In genomic region chr3:107754632-107755031, GRCm38 (mm10) we compare ENCODE assay signal across 8 mouse cellular contexts. TPM values are rescaled to one million over a fixed set of nuclear protein-coding genes. Genes with fewer than 3 reads are reported as not detected.
DNase-seq lines count a peak whose midpoint lies in the region; ATAC-seq lines count a peak whose summit lies in the region.

No protein-coding gene starts in this region.

- H3K27me3 ChIP-seq in forebrain, embryonic 10.5 days (ENCODE audit: poor library complexity, severe bottlenecking), result peaks cover 20% of the 10 kb centered on the region; the same call in 1 of the 2 replicates
- H3K27me3 ChIP-seq in forebrain, embryonic 15.5 days, result no peaks in the 10 kb centered on the region
- H3K27me3 ChIP-seq in midbrain, embryonic 11.5 days (ENCODE audit: control insufficient read depth, insufficient read depth, low read length), result no peaks in the 10 kb centered on the region
- H3K27me3 ChIP-seq in midbrain, embryonic 16.5 days (ENCODE audit: control insufficient read depth, insufficient read depth, low read depth, low read length), result no peaks in the 10 kb centered on the region

- intact Hi-C loops in heart, postnatal 36 days (cut with DNase I), result loop anchor here (2.0 to 5.0 kb wide), 2 partner anchors 58 to 122 kb away; partner anchors contain the start of genes Ahcyl1, Gm10961 and Strip1

- WGBS in forebrain, embryonic 10.5 days, result 39% methylated on average over 3 of the region's 3 CpGs
- WGBS in forebrain, embryonic 15.5 days, result 46% methylated on average over 3 of the region's 3 CpGs
- WGBS in midbrain, embryonic 11.5 days, result 50% methylated on average over 3 of the region's 3 CpGs
- WGBS in midbrain, embryonic 16.5 days, result 34% methylated on average over 3 of the region's 3 CpGs

- no peak overlapping the region for H3K27ac ChIP-seq in forebrain, embryonic 10.5 days
- no peak overlapping the region for H3K27ac ChIP-seq in forebrain, embryonic 15.5 days (replicated peaks)
- H3K27ac ChIP-seq in midbrain, embryonic 11.5 days (ENCODE audit: low read depth, low read length), result no peak overlapping the region
- no peak overlapping the region for H3K27ac ChIP-seq in midbrain, embryonic 16.5 days (ENCODE audit: low read length)

- H3K4me3 ChIP-seq in forebrain, embryonic 10.5 days, result no peak overlapping the region
- no peak overlapping the region for H3K4me3 ChIP-seq in forebrain, embryonic 15.5 days
- H3K4me3 ChIP-seq in midbrain, embryonic 11.5 days (ENCODE audit: low read depth, low read length), result no peak overlapping the region
- no peak overlapping the region for H3K4me3 ChIP-seq in midbrain, embryonic 16.5 days (ENCODE audit: low read depth, low read length)

- H3K9me3 ChIP-seq in forebrain, embryonic 10.5 days, result no peaks in the 10 kb centered on the region
- no peaks in the 10 kb centered on the region for H3K9me3 ChIP-seq in forebrain, embryonic 15.5 days
- no peaks in the 10 kb centered on the region for H3K9me3 ChIP-seq in midbrain, embryonic 11.5 days (ENCODE audit: control insufficient read depth, low read length)
- H3K9me3 ChIP-seq in midbrain, embryonic 16.5 days (replicated peaks; ENCODE audit: control insufficient read depth, low read length, poor library complexity, severe bottlenecking), result no peaks in the 10 kb centered on the region

- H3K36me3 ChIP-seq in forebrain, embryonic 10.5 days (replicated peaks), result peaks cover 41% of the 10 kb centered on the region
- H3K36me3 ChIP-seq in forebrain, embryonic 15.5 days, result no peaks in the 10 kb centered on the region
- H3K36me3 ChIP-seq in midbrain, embryonic 11.5 days (ENCODE audit: control insufficient read depth, insufficient read depth, low read length), result 0 out of 2 replicates have a peak, but pooled peaks cover 3% of the 10 kb centered on the region
- no peaks in the 10 kb centered on the region for H3K36me3 ChIP-seq in midbrain, embryonic 16.5 days (ENCODE audit: control insufficient read depth, insufficient read depth, low read length)

- no peak overlapping the region for H3K9ac ChIP-seq in forebrain, embryonic 15.5 days (replicated peaks)
- no peak overlapping the region for H3K9ac ChIP-seq in midbrain, embryonic 11.5 days (ENCODE audit: low read length)
- H3K9ac ChIP-seq in midbrain, embryonic 16.5 days (ENCODE audit: low read depth, low read length), result no peak overlapping the region

- DNase-seq in forebrain, embryonic 10.5 days (ENCODE audit: extremely low spot score, low spot score), result peak; percentile 48
- peak; percentile 92 for DNase-seq in midbrain, embryonic 11.5 days (ENCODE audit: low spot score, missing footprints)
- peak; percentile 79 for DNase-seq in brain, adult 2 months (ENCODE audit: low read depth, low spot score)
- DNase-seq in heart, postnatal 36 days, result peak; percentile 59 to 65
- DNase-seq in lung, postnatal 25 days (ENCODE audit: low spot score), result peak; percentile 68
- DNase-seq in thymus, postnatal 25 days, result peak; percentile 40

- ATAC-seq in forebrain, embryonic 15.5 days (replicated peaks), result no peak
- no peak for ATAC-seq in midbrain, embryonic 11.5 days (ENCODE audit: low FRiP score)
- ATAC-seq in midbrain, embryonic 16.5 days, result no peak

- H3K4me2 ChIP-seq in forebrain, embryonic 15.5 days (replicated peaks), result no peak overlapping the region
- no peak overlapping the region for H3K4me2 ChIP-seq in midbrain, embryonic 11.5 days
- no peak overlapping the region for H3K4me2 ChIP-seq in midbrain, embryonic 16.5 days (ENCODE audit: low read length)

- peaks cover 28% of the 10 kb centered on the region for H3K4me1 ChIP-seq in forebrain, embryonic 10.5 days
- H3K4me1 ChIP-seq in forebrain, embryonic 15.5 days, result peaks cover 46% of the 10 kb centered on the region
- H3K4me1 ChIP-seq in midbrain, embryonic 11.5 days (ENCODE audit: control insufficient read depth, insufficient read depth, low read length), result peaks cover 12% of the 10 kb centered on the region
- peaks cover 19% of the 10 kb centered on the region for H3K4me1 ChIP-seq in midbrain, embryonic 16.5 days (ENCODE audit: control insufficient read depth, insufficient read depth, low read length)

RNA-seq across cellular contexts. Expression of gene Csf1, which starts 5.6 kb away (rescaled TPM):
- polyA plus RNA-seq in forebrain, embryonic 10.5 days (2016; fragmentation: Nextera tagmentation; extraction: Ambion mirVana), result 4.6 and 4.8 TPM in 2 replicates
- polyA plus RNA-seq in forebrain, embryonic 15.5 days (2015; fragmentation: Nextera tagmentation; extraction: Ambion mirVana), result 6.5 and 7.9 TPM in 2 replicates
- polyA plus RNA-seq in midbrain, embryonic 11.5 days (2014; fragmentation: Nextera tagmentation; extraction: Ambion mirVana), result 4.6 and 5.7 TPM in 2 replicates
- 6.0 and 6.3 TPM in 2 replicates for polyA plus RNA-seq in midbrain, embryonic 16.5 days (2015; fragmentation: Nextera tagmentation; extraction: Ambion mirVana)
- total RNA-seq in heart, postnatal 36 days (2021), result 10 to 100 TPM; 34.4 to 49.5 TPM

RNA-seq across cellular contexts. Expression of gene Ahcyl1, which starts 58.3 kb away (rescaled TPM):
- polyA plus RNA-seq in forebrain, embryonic 10.5 days (2016; fragmentation: Nextera tagmentation; extraction: Ambion mirVana), result 92.3 and 92.4 TPM in 2 replicates
- polyA plus RNA-seq in forebrain, embryonic 15.5 days (2015; fragmentation: Nextera tagmentation; extraction: Ambion mirVana), result 110 and 114 TPM in 2 replicates
- polyA plus RNA-seq in midbrain, embryonic 11.5 days (2014; fragmentation: Nextera tagmentation; extraction: Ambion mirVana), result 127 and 132 TPM in 2 replicates
- 112 and 114 TPM in 2 replicates for polyA plus RNA-seq in midbrain, embryonic 16.5 days (2015; fragmentation: Nextera tagmentation; extraction: Ambion mirVana)
- total RNA-seq in heart, postnatal 36 days (2021), result 10 to 100 TPM; 77.8 to 80.6 TPM

Comparison
In these comparisons a context has a peak if more than half of its experiments do, and no peak if none do; other contexts are left out.
1. DNase-seq: peak in every context shown above with its lines; median percentile 92 in midbrain, embryonic 11.5 days; 79 in brain, adult 2 months; 68 in lung, postnatal 25 days; 62 in heart, postnatal 36 days; 48 in forebrain, embryonic 10.5 days; 40 in thymus, postnatal 25 days.